Mouse (Mus musculus): Measurements from ENCODE around the gene Paf1. TPM values are rescaled to one million over a fixed set of nuclear protein-coding genes. Genes with fewer than 3 reads are reported as not detected.
"Not testable (repeated sequence)": the region's sequence is repeated elsewhere in the genome, so short reads cannot be mapped to it uniquely, and the experiment has no call there.

Gene Paf1
- polyA plus RNA-seq, 1 experiment from 2014 or later = 77.6 TPM

GRCm38 (mm10) chr7:28386877-28387276 lies 5.9 kb upstream of the Paf1 start:
- H3K36me3 ChIP-seq (ENCODE audit: control insufficient read depth, insufficient read depth, low read length); H3K27ac ChIP-seq (ENCODE audit: low read depth, low read length); H3K27me3 ChIP-seq (ENCODE audit: control insufficient read depth, insufficient read depth, low read length); H3K4me2 ChIP-seq (replicated peaks; ENCODE audit: low read depth, low read length); H3K4me1 ChIP-seq (replicated peaks; ENCODE audit: control insufficient read depth, insufficient read depth, low read length); H3K4me3 ChIP-seq (ENCODE audit: low read depth, low read length); H3K9me3 ChIP-seq (ENCODE audit: control insufficient read depth, low read length); ATAC-seq (ENCODE audit: low FRiP score); DNase-seq (ENCODE audit: low spot score); H3K9ac ChIP-seq (ENCODE audit: low read depth, low read length): not testable (repeated sequence)
- 75% methylated on average over 6 of the region's 6 CpGs for WGBS

GRCm38 (mm10) chr7:28387384-28387783 lies 5.4 kb upstream of the Paf1 start:
- not testable (repeated sequence) for DNase-seq (ENCODE audit: low spot score)

GRCm38 (mm10) chr7:28390331-28390730 lies 2.4 kb upstream of the Paf1 start:
- Histone ChIP-seq H3K9ac (ENCODE audit: low read depth, low read length) (no peak overlapping the region), H3K4me1 (replicated peaks; ENCODE audit: control insufficient read depth, insufficient read depth, low read length) (no peaks in the 10 kb centered on the region; the same call in 1 of the 2 replicates), H3K36me3 (ENCODE audit: control insufficient read depth, insufficient read depth, low read length) (peaks cover 4% of the 10 kb centered on the region), H3K27ac (ENCODE audit: low read depth, low read length) (no peak overlapping the region), H3K4me3 (ENCODE audit: low read depth, low read length) (no peak overlapping the region), H3K27me3 (ENCODE audit: control insufficient read depth, insufficient read depth, low read length) (no peaks in the 10 kb centered on the region), H3K9me3 (ENCODE audit: control insufficient read depth, low read length) (no peaks in the 10 kb centered on the region), H3K4me2 (replicated peaks; ENCODE audit: low read depth, low read length) (no peak overlapping the region)
- 97% methylated on average over 3 of the region's 3 CpGs for WGBS
- ATAC-seq (ENCODE audit: low FRiP score) = no peak
- DNase-seq (ENCODE audit: low spot score) = no peak

More at GRCm38 (mm10) chr7:28387384-28387783, 5.4 kb upstream of the Paf1 start:
- H3K27me3 ChIP-seq (ENCODE audit: control insufficient read depth, insufficient read depth, low read length); H3K4me1 ChIP-seq (replicated peaks; ENCODE audit: control insufficient read depth, insufficient read depth, low read length); H3K27ac ChIP-seq (ENCODE audit: low read depth, low read length); H3K9ac ChIP-seq (ENCODE audit: low read depth, low read length); H3K9me3 ChIP-seq (ENCODE audit: control insufficient read depth, low read length); H3K4me3 ChIP-seq (ENCODE audit: low read depth, low read length); H3K4me2 ChIP-seq (replicated peaks; ENCODE audit: low read depth, low read length); H3K36me3 ChIP-seq (ENCODE audit: control insufficient read depth, insufficient read depth, low read length); ATAC-seq (ENCODE audit: low FRiP score): not testable (repeated sequence)
- 89% methylated on average over 7 of the region's 7 CpGs for WGBS

- Histone ChIP-seq H3K36me3 (ENCODE audit: control insufficient read depth, insufficient read depth, low read length) (peaks cover 9% of the 10 kb centered on the region), H3K27ac (ENCODE audit: low read depth, low read length) (no peak overlapping the region)
- no peak for DNase-seq (ENCODE audit: low spot score)
Observed at GRCm38 (mm10) chr7:28393272-28393951, 661 bp downstream of the Paf1 start.

DNA sequence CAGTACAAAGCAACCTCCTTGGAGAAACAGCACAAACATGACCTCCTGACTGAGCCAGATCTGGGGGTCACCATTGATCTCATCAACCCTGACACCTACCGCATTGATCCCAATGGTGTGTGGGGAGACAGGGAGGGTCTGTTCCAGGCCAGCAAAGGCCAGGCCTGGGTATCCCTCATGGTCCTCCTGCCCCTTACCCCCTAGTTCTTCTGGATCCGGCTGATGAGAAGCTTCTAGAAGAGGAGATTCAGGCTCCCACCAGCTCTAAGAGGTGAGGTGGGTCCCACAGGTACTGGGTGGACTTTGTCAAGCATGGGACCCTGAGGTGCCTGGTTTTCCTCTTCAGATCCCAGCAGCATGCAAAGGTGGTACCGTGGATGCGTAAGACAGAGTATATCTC lies 2.7 kb downstream of the Paf1 start:
- Histone ChIP-seq H3K4me1 (replicated peaks; ENCODE audit: control insufficient read depth, insufficient read depth, low read length) (no peaks in the 10 kb centered on the region; the same call in 1 of the 2 replicates), H3K4me3 (ENCODE audit: low read depth, low read length) (no peak overlapping the region), H3K27ac (ENCODE audit: low read depth, low read length) (no peak overlapping the region), H3K36me3 (ENCODE audit: control insufficient read depth, insufficient read depth, low read length) (peaks cover 7% of the 10 kb centered on the region), H3K9me3 (ENCODE audit: control insufficient read depth, low read length) (no peaks in the 10 kb centered on the region), H3K27me3 (ENCODE audit: control insufficient read depth, insufficient read depth, low read length) (no peaks in the 10 kb centered on the region), H3K4me2 (replicated peaks; ENCODE audit: low read depth, low read length) (no peak overlapping the region), H3K9ac (ENCODE audit: low read depth, low read length) (no peak overlapping the region)
- WGBS = 95% methylated on average over 4 of the region's 4 CpGs
- no peak for ATAC-seq (ENCODE audit: low FRiP score)
- no peak for DNase-seq (ENCODE audit: low spot score)

More at GRCm38 (mm10) chr7:28393272-28393951, 661 bp downstream of the Paf1 start:
- Histone ChIP-seq H3K27me3 (ENCODE audit: control insufficient read depth, insufficient read depth, low read length) (no peaks in the 10 kb centered on the region), H3K4me2 (replicated peaks; ENCODE audit: low read depth, low read length) (peak overlapping the region; percentile 82), H3K9ac (ENCODE audit: low read depth, low read length) (peak overlapping the region; percentile 83), H3K4me3 (ENCODE audit: low read depth, low read length) (peak overlapping the region; percentile 91), H3K9me3 (ENCODE audit: control insufficient read depth, low read length) (no peaks in the 10 kb centered on the region), H3K4me1 (replicated peaks; ENCODE audit: control insufficient read depth, insufficient read depth, low read length) (no peaks in the 10 kb centered on the region; the same call in 1 of the 2 replicates)
- ATAC-seq (ENCODE audit: low FRiP score) = no peak
- 7% methylated on average over 22 of the region's 22 CpGs for WGBS

- WGBS = 71% methylated on average over 3 of the region's 3 CpGs
Observed at GRCm38 (mm10) chr7:28398000-28398399, 5.2 kb downstream of the Paf1 start.

GRCm38 (mm10) chr7:28398696-28399340 lies 6.1 kb downstream of the Paf1 start:
- no peak overlapping the region for H3K4me2 ChIP-seq (replicated peaks; ENCODE audit: low read depth, low read length)
- H3K4me3 ChIP-seq (ENCODE audit: low read depth, low read length) = no peak overlapping the region
- peaks cover 15% of the 10 kb centered on the region for H3K36me3 ChIP-seq (ENCODE audit: control insufficient read depth, insufficient read depth, low read length)
- WGBS = 89% methylated on average over 10 of the region's 10 CpGs
- H3K27me3 ChIP-seq (ENCODE audit: control insufficient read depth, insufficient read depth, low read length) = no peaks in the 10 kb centered on the region
- no peak overlapping the region for H3K27ac ChIP-seq (ENCODE audit: low read depth, low read length)
- H3K9me3 ChIP-seq (ENCODE audit: control insufficient read depth, low read length) = no peaks in the 10 kb centered on the region
- no peaks in the 10 kb centered on the region for H3K4me1 ChIP-seq (replicated peaks; ENCODE audit: control insufficient read depth, insufficient read depth, low read length)
- H3K9ac ChIP-seq (ENCODE audit: low read depth, low read length) = no peak overlapping the region
- DNase-seq (ENCODE audit: low spot score) (no peak), ATAC-seq (ENCODE audit: low FRiP score) (no peak)

More at GRCm38 (mm10) chr7:28398000-28398399, 5.2 kb downstream of the Paf1 start:
- H3K4me1 ChIP-seq (replicated peaks; ENCODE audit: control insufficient read depth, insufficient read depth, low read length) = no peaks in the 10 kb centered on the region
- no peak overlapping the region for H3K4me3 ChIP-seq (ENCODE audit: low read depth, low read length)
- H3K36me3 ChIP-seq (ENCODE audit: control insufficient read depth, insufficient read depth, low read length) = peaks cover 12% of the 10 kb centered on the region
- no peak for ATAC-seq (ENCODE audit: low FRiP score)
- DNase-seq (ENCODE audit: low spot score) = peak; percentile 38
- H3K9me3 ChIP-seq (ENCODE audit: control insufficient read depth, low read length) = no peaks in the 10 kb centered on the region
- H3K27me3 ChIP-seq (ENCODE audit: control insufficient read depth, insufficient read depth, low read length) = no peaks in the 10 kb centered on the region
- no peak overlapping the region for H3K4me2 ChIP-seq (replicated peaks; ENCODE audit: low read depth, low read length)
- no peak overlapping the region for H3K27ac ChIP-seq (ENCODE audit: low read depth, low read length)
- H3K9ac ChIP-seq (ENCODE audit: low read depth, low read length) = no peak overlapping the region

- WGBS = 100% methylated on average over 1 of the region's 1 CpGs
- H3K4me3 ChIP-seq (ENCODE audit: low read depth, low read length) = no peak overlapping the region
- no peak overlapping the region for H3K9ac ChIP-seq (ENCODE audit: low read depth, low read length)
- ATAC-seq (ENCODE audit: low FRiP score) (no peak), DNase-seq (ENCODE audit: low spot score) (no peak)
- H3K36me3 ChIP-seq (ENCODE audit: control insufficient read depth, insufficient read depth, low read length) = peaks cover 17% of the 10 kb centered on the region
- H3K9me3 ChIP-seq (ENCODE audit: control insufficient read depth, low read length) = no peaks in the 10 kb centered on the region
- H3K4me2 ChIP-seq (replicated peaks; ENCODE audit: low read depth, low read length) = no peak overlapping the region
- no peak overlapping the region for H3K27ac ChIP-seq (ENCODE audit: low read depth, low read length)
- H3K4me1 ChIP-seq (replicated peaks; ENCODE audit: control insufficient read depth, insufficient read depth, low read length) = no peaks in the 10 kb centered on the region
- H3K27me3 ChIP-seq (ENCODE audit: control insufficient read depth, insufficient read depth, low read length) = no peaks in the 10 kb centered on the region
Observed at GRCm38 (mm10) chr7:28401030-28401429, 8.3 kb downstream of the Paf1 start.

- no peak overlapping the region for H3K4me2 ChIP-seq (replicated peaks; ENCODE audit: low read depth, low read length)
Observed at GRCm38 (mm10) chr7:28401942-28402341, 9.2 kb downstream of the Paf1 start.

More at GRCm38 (mm10) chr7:28401942-28402341, 9.2 kb downstream of the Paf1 start:
- H3K36me3 ChIP-seq (ENCODE audit: control insufficient read depth, insufficient read depth, low read length) = peaks cover 22% of the 10 kb centered on the region
- H3K4me3 ChIP-seq (ENCODE audit: low read depth, low read length) = no peak overlapping the region
- 79% methylated on average over 3 of the region's 3 CpGs for WGBS
- H3K27ac ChIP-seq (ENCODE audit: low read depth, low read length) = no peak overlapping the region
- no peaks in the 10 kb centered on the region for H3K4me1 ChIP-seq (replicated peaks; ENCODE audit: control insufficient read depth, insufficient read depth, low read length)
- no peak for DNase-seq (ENCODE audit: low spot score)
- no peaks in the 10 kb centered on the region for H3K27me3 ChIP-seq (ENCODE audit: control insufficient read depth, insufficient read depth, low read length)
- H3K9ac ChIP-seq (ENCODE audit: low read depth, low read length) = no peak overlapping the region
- ATAC-seq (ENCODE audit: low FRiP score) = no peak
- H3K9me3 ChIP-seq (ENCODE audit: control insufficient read depth, low read length) = no peaks in the 10 kb centered on the region

Measured in hindbrain, embryonic 11.5 days (tissue).